Mouse (Mus musculus) heart, adult 2 months (tissue): ENCODE measurements around the gene Nrxn2. TPM values are rescaled to one million over a fixed set of nuclear protein-coding genes. Genes with fewer than 3 reads are reported as not detected.

Source experiments
- DNase-seq, 2 experiments: peaks; one replicate each; pipeline ENCODE4 v3.0.0; 2021
- H3K27ac ChIP-seq: fragments of 200-600 bp; 2 replicates; pipeline ENCODE4 v1.8.1; 2022
- H3K27me3 ChIP-seq: fragments of 200-500 bp; 2 replicates; pipeline ENCODE4 v1.6.1; 2012; ENCODE audit warnings: mild to moderate bottlenecking, low read length, inconsistent platforms, mixed read lengths; ENCODE audit not compliant: control insufficient read depth, insufficient read depth
- H3K36me3 ChIP-seq: fragments of 200-500 bp; 2 replicates; pipeline ENCODE4 v1.6.1; 2012; ENCODE audit warnings: low read length, inconsistent platforms; ENCODE audit not compliant: control insufficient read depth, insufficient read depth
- H3K4me1 ChIP-seq: fragments of 200-500 bp; 2 replicates; pipeline ENCODE4 v1.6.1; 2011; ENCODE audit warnings: low read length; ENCODE audit not compliant: control insufficient read depth, insufficient read depth
- H3K4me3 ChIP-seq: fragments of 200-600 bp; 2 replicates; pipeline ENCODE4 v1.8.1; 2022
- H3K79me2 ChIP-seq: fragments of 200-500 bp; replicated peaks from 2 replicates; pipeline ENCODE4 v1.6.1; 2012; ENCODE audit warnings: mild to moderate bottlenecking, inconsistent platforms, low read length, moderate library complexity, mixed read lengths; ENCODE audit not compliant: control insufficient read depth, insufficient read depth
- H3K9ac ChIP-seq: fragments of 200-500 bp; 2 replicates; pipeline ENCODE4 v1.6.1; 2012; ENCODE audit warnings: low read depth, mild to moderate bottlenecking, control low read depth, inconsistent platforms, low read length, mixed read lengths
- CTCF ChIP-seq: fragments of 200-600 bp; IDR thresholded peaks from 2 replicates; pipeline ENCODE4 v1.8.1; 2022; ENCODE audit warnings: antibody characterized with exemption, mild to moderate bottlenecking, moderate library complexity
- EP300 ChIP-seq: fragments of 200-500 bp; IDR thresholded peaks from 2 replicates; pipeline ENCODE4 v1.6.1; 2011; ENCODE audit warnings: low read depth, low read length, control low read depth; ENCODE audit not compliant: insufficient read depth
- POLR2A ChIP-seq: fragments of 200-500 bp; IDR thresholded peaks from 2 replicates; pipeline ENCODE4 v1.6.1; 2011; ENCODE audit warnings: mild to moderate bottlenecking, low read depth, low read length, control low read depth; ENCODE audit not compliant: insufficient read depth
- WGBS: fragments of 180-500 bp; shearing (Covaris S2); methylation state at CpG from one replicate; pipeline ENCODE4 v1.1.7; 2018; 5-methylcytosine and 5-hydroxymethylcytosine counted together
- intact Hi-C: fragments of 180-260 bp; cut with DNase I; formaldehyde crosslinking; loops from one replicate; pipeline ENCODE4 v1.15.1; 2025
- polyA plus RNA-seq: library from polyadenylated mRNA; depleted of rRNA; stranded (reverse); fragments of >200 nt; gene quantifications from 2 replicates; pipeline ENCODE4 v1.2.3, GENCODE M21; 2012
- total RNA-seq, 2 experiments: library from RNA; stranded (reverse); gene quantifications; 2 replicates each; pipeline ENCODE4 v1.2.3; 2021

The Nrxn2 gene
- total and polyA plus RNA-seq, 3 experiments = 3.4 to 5.2 (median 4.5) TPM

- no peak overlapping the region for H3K27ac ChIP-seq
- TF ChIP-seq CTCF (no peak), POLR2A (no peak), EP300 (no peak)
- no peak overlapping the region for H3K4me3 ChIP-seq
- no peaks in the 10 kb centered on the region for H3K79me2 ChIP-seq
- H3K36me3 ChIP-seq = no peaks in the 10 kb centered on the region
- 0 out of 2 replicates have a peak, but pooled peaks cover 1% of the 10 kb centered on the region for H3K4me1 ChIP-seq
- no peak overlapping the region for H3K9ac ChIP-seq
- 85% methylated on average over 11 of the region's 11 CpGs for WGBS
- intact Hi-C loops = no loop called here
- H3K27me3 ChIP-seq = peaks cover 3% of the 10 kb centered on the region
- DNase-seq = no peak
Observed at GRCm38 (mm10) chr19:6533290-6534117, 115.0 kb downstream of the Nrxn2 start.

DNA sequence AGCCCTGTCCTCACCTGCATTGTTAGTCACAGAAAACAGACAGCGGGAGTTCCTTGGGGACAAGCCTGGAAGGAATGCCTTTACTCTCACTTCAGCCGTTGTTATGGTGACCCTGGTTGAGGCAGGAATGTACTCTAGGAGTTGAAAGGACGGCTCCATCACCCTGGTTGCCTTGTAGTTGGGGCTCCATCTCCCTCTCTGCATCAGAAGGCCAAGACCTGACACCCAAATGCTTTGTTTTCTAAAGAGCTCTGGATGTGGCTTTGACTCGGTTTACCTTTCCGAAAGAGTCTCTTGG, 115.5 kb downstream of the Nrxn2 start:
- TF ChIP-seq CTCF = no peak
- TF ChIP-seq POLR2A = no peak
- no peak for TF ChIP-seq EP300
- peaks cover 3% of the 10 kb centered on the region for H3K27me3 ChIP-seq
- intact Hi-C loops = no loop called here
- H3K27ac ChIP-seq = no peak overlapping the region
- no peak for DNase-seq
- H3K4me3 ChIP-seq = no peak overlapping the region
- 76% methylated on average over 5 of the region's 5 CpGs for WGBS
- no peaks in the 10 kb centered on the region for H3K36me3 ChIP-seq
- H3K9ac ChIP-seq = no peak overlapping the region
- H3K4me1 ChIP-seq = 0 out of 2 replicates have a peak, but pooled peaks cover 1% of the 10 kb centered on the region
- no peaks in the 10 kb centered on the region for H3K79me2 ChIP-seq

DNA sequence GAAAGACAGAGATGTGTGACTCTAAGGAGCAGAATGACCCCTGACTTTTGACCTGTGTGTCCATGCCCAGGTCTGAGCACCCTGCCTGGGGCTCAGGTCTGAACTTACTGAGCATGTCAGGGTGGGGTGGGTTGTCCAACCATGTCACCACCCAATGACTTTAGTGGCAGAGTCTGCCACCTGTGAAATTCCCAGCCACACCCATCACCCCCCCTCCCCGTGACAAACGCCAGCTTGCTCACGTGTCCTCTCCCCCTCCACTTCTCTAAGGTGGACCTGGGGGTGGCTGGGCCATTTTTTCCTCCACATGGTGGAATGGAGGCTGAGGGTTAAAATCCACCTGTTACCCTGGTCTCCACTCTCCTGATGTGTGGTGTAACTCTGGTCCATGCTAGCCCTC, 117.7 kb downstream of the Nrxn2 start:
- Histone ChIP-seq H3K27ac (no peak overlapping the region), H3K79me2 (no peaks in the 10 kb centered on the region), H3K4me3 (no peak overlapping the region), H3K36me3 (no peaks in the 10 kb centered on the region), H3K4me1 (no peaks in the 10 kb centered on the region), H3K9ac (no peak overlapping the region), H3K27me3 (peaks cover 3% of the 10 kb centered on the region)
- intact Hi-C loops = no loop called here
- no peak for DNase-seq
- 79% methylated on average over 3 of the region's 3 CpGs for WGBS
- TF ChIP-seq POLR2A (no peak), EP300 (no peak), CTCF (no peak)

- intact Hi-C loops = no loop called here
- no peak overlapping the region for H3K9ac ChIP-seq
- 72% methylated on average over 6 of the region's 6 CpGs for WGBS
- no peak for TF ChIP-seq CTCF
- TF ChIP-seq EP300 = no peak
- no peak for TF ChIP-seq POLR2A
- H3K27me3 ChIP-seq = peaks cover 2% of the 10 kb centered on the region; the same call in 1 of the 2 replicates
- H3K4me1 ChIP-seq = no peaks in the 10 kb centered on the region
- DNase-seq = no peak
- H3K4me3 ChIP-seq = no peak overlapping the region
- no peaks in the 10 kb centered on the region for H3K79me2 ChIP-seq
- H3K27ac ChIP-seq = no peak overlapping the region
- H3K36me3 ChIP-seq = no peaks in the 10 kb centered on the region
Observed at GRCm38 (mm10) chr19:6536696-6537095, 118.2 kb downstream of the Nrxn2 start.

- DNase-seq = no peak
- Histone ChIP-seq H3K36me3 (no peaks in the 10 kb centered on the region), H3K27me3 (no peaks in the 10 kb centered on the region), H3K4me3 (no peak overlapping the region), H3K4me1 (no peaks in the 10 kb centered on the region), H3K9ac (no peak overlapping the region), H3K79me2 (no peaks in the 10 kb centered on the region), H3K27ac (no peak overlapping the region)
- WGBS = 40% methylated on average over 8 of the region's 8 CpGs
- intact Hi-C loops = no loop called here
- TF ChIP-seq POLR2A (no peak), CTCF (no peak), EP300 (no peak)
Observed at GRCm38 (mm10) chr19:6537526-6537925, 119.0 kb downstream of the Nrxn2 start.

DNA sequence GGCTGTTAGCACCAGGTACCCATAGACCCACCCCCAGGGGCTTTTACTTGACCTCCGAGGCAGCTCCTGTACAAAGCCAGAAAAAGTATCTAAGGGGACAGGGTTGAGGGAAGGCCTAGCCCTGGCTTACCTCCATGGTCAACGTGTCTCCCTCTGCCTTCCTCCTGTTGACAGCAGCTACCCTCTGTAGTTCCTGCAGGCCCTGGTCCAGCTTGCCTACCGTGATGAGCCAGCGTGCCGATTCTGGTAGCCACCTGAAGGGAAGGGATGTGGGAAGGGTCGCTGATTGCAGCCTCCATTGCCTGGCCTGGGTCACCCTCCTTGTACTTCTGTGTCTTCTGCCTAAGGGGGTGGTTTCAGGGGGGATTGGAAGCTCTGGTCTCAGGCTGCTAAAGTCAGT, 120.0 kb downstream of the Nrxn2 start:
- Histone ChIP-seq H3K36me3 (no peaks in the 10 kb centered on the region), H3K79me2 (no peaks in the 10 kb centered on the region), H3K9ac (no peak overlapping the region), H3K27ac (no peak overlapping the region), H3K4me1 (no peaks in the 10 kb centered on the region), H3K4me3 (no peak overlapping the region), H3K27me3 (no peaks in the 10 kb centered on the region)
- TF ChIP-seq POLR2A = no peak
- no peak for TF ChIP-seq EP300
- DNase-seq = no peak
- intact Hi-C loops = no loop called here
- WGBS = 85% methylated on average over 6 of the region's 6 CpGs
